In genomic region chr2:25195211-25196156, GRCm38 (mm10) we compare ENCODE assay signal across 8 mouse cellular contexts. TPM values are rescaled to one million over a fixed set of nuclear protein-coding genes. Genes with fewer than 3 reads are reported as not detected.
DNase-seq lines count a peak whose midpoint lies in the region; ATAC-seq lines count a peak whose summit lies in the region.

No protein-coding gene starts in this region.

- H3K4me1 ChIP-seq in embryonic facial prominence, embryonic 15.5 days: peaks cover 32% of the 10 kb centered on the region
- H3K4me1 ChIP-seq in hindbrain, embryonic 15.5 days (replicated peaks): peaks cover 8% of the 10 kb centered on the region
- peaks cover 40% of the 10 kb centered on the region for H3K4me1 ChIP-seq in liver, embryonic 11.5 days (replicated peaks; ENCODE audit: control insufficient read depth, insufficient read depth, low read length)
- H3K4me1 ChIP-seq in neural tube, embryonic 12.5 days: peaks cover 3% of the 10 kb centered on the region; the same call in 1 of the 2 replicates

- 21% methylated on average over 55 of the region's 55 CpGs for WGBS in embryonic facial prominence, embryonic 15.5 days
- 23% methylated on average over 55 of the region's 55 CpGs for WGBS in hindbrain, embryonic 15.5 days
- 10% methylated on average over 55 of the region's 55 CpGs for WGBS in liver, embryonic 11.5 days
- 21% methylated on average over 55 of the region's 55 CpGs for WGBS in neural tube, embryonic 12.5 days

- H3K9ac ChIP-seq in embryonic facial prominence, embryonic 15.5 days: peak overlapping the region; percentile 4; the same call in 1 of the 2 replicates
- no peak overlapping the region for H3K9ac ChIP-seq in hindbrain, embryonic 15.5 days
- peak overlapping the region; percentile 75 for H3K9ac ChIP-seq in liver, embryonic 11.5 days (ENCODE audit: low read depth, low read length)
- H3K9ac ChIP-seq in neural tube, embryonic 12.5 days: peak overlapping the region; percentile 21; the same call in 1 of the 2 replicates

- ATAC-seq in embryonic facial prominence, embryonic 15.5 days (ENCODE audit: insufficient number of reproducible peaks, low FRiP score, low TSS enrichment, low read depth): no peak
- ATAC-seq in hindbrain, embryonic 15.5 days (ENCODE audit: low FRiP score, low read depth): no peak
- ATAC-seq in liver, embryonic 11.5 days (replicated peaks; ENCODE audit: low FRiP score): peak; percentile 60
- no peak for ATAC-seq in neural tube, embryonic 12.5 days (ENCODE audit: low FRiP score, low read depth)

- peak overlapping the region; percentile 69 for H3K27ac ChIP-seq in embryonic facial prominence, embryonic 15.5 days (replicated peaks)
- no peak overlapping the region for H3K27ac ChIP-seq in hindbrain, embryonic 15.5 days (replicated peaks)
- H3K27ac ChIP-seq in liver, embryonic 11.5 days (ENCODE audit: low read depth, low read length): peak overlapping the region; percentile 92
- no peak overlapping the region for H3K27ac ChIP-seq in neural tube, embryonic 12.5 days

- intact Hi-C loops in gastrocnemius, postnatal 14 days (cut with DNase I; ENCODE audit: low total_unique reads): loop anchor here (10.0 kb wide), 1 partner anchor 49 kb away; the partner anchor contains the start of genes AL732309.1, Cysrt1 and Rnf208

- DNase-seq in ovary, postnatal 36 days (ENCODE audit: low spot score): peak; percentile 48
- no peak for DNase-seq in ovary, postnatal 10 days (ENCODE audit: low spot score)
- DNase-seq in liver, embryonic 11.5 days (ENCODE audit: low spot score): peak; percentile 73
- DNase-seq in cerebellum, postnatal 25 days: no peak
- no peak for DNase-seq in gastrocnemius, postnatal 14 days

- H3K4me2 ChIP-seq in embryonic facial prominence, embryonic 15.5 days (replicated peaks): peak overlapping the region; percentile 45
- H3K4me2 ChIP-seq in hindbrain, embryonic 15.5 days: peak overlapping the region; percentile 22; the same call in 1 of the 2 replicates
- H3K4me2 ChIP-seq in liver, embryonic 11.5 days: peak overlapping the region; percentile 84
- H3K4me2 ChIP-seq in neural tube, embryonic 12.5 days (replicated peaks): peak overlapping the region; percentile 40

- H3K36me3 ChIP-seq in embryonic facial prominence, embryonic 15.5 days: peaks cover 23% of the 10 kb centered on the region
- peaks cover 10% of the 10 kb centered on the region for H3K36me3 ChIP-seq in hindbrain, embryonic 15.5 days
- peaks cover 15% of the 10 kb centered on the region for H3K36me3 ChIP-seq in liver, embryonic 11.5 days (ENCODE audit: control insufficient read depth, insufficient read depth, low read length)
- peaks cover 28% of the 10 kb centered on the region for H3K36me3 ChIP-seq in neural tube, embryonic 12.5 days

- H3K4me3 ChIP-seq in embryonic facial prominence, embryonic 15.5 days (replicated peaks): peak overlapping the region; percentile 33
- H3K4me3 ChIP-seq in hindbrain, embryonic 15.5 days: no peak overlapping the region
- H3K4me3 ChIP-seq in liver, embryonic 11.5 days (ENCODE audit: low read depth, low read length): peak overlapping the region; percentile 62
- no peak overlapping the region for H3K4me3 ChIP-seq in neural tube, embryonic 12.5 days

- H3K27me3 ChIP-seq in embryonic facial prominence, embryonic 15.5 days: peaks cover 26% of the 10 kb centered on the region
- peaks cover 37% of the 10 kb centered on the region for H3K27me3 ChIP-seq in hindbrain, embryonic 15.5 days
- H3K27me3 ChIP-seq in liver, embryonic 11.5 days (replicated peaks; ENCODE audit: control insufficient read depth, insufficient read depth, low read length): no peaks in the 10 kb centered on the region; the same call in 1 of the 2 replicates
- peaks cover 32% of the 10 kb centered on the region for H3K27me3 ChIP-seq in neural tube, embryonic 12.5 days (replicated peaks)

- H3K9me3 ChIP-seq in embryonic facial prominence, embryonic 15.5 days (replicated peaks): no peaks in the 10 kb centered on the region
- no peaks in the 10 kb centered on the region for H3K9me3 ChIP-seq in hindbrain, embryonic 15.5 days
- H3K9me3 ChIP-seq in liver, embryonic 11.5 days (ENCODE audit: control insufficient read depth, low read length): no peaks in the 10 kb centered on the region
- no peaks in the 10 kb centered on the region for H3K9me3 ChIP-seq in neural tube, embryonic 12.5 days

RNA-seq across cellular contexts. Expression of gene Tor4a, which starts 1.2 kb away (rescaled TPM):
- 9.3 and 10.5 TPM in 2 replicates for polyA plus RNA-seq in embryonic facial prominence, embryonic 15.5 days (2015; fragmentation: Nextera tagmentation; extraction: Ambion mirVana)
- polyA plus RNA-seq in hindbrain, embryonic 15.5 days (2015; fragmentation: Nextera tagmentation; extraction: Ambion mirVana): 1.9 and 2.3 TPM in 2 replicates
- polyA plus RNA-seq in liver, embryonic 11.5 days (2014; fragmentation: Nextera tagmentation; extraction: Ambion mirVana): 12.1 and 13.1 TPM in 2 replicates
- polyA plus RNA-seq in neural tube, embryonic 12.5 days (2016; fragmentation: Nextera tagmentation; extraction: Ambion mirVana): 1.5 and 1.8 TPM in 2 replicates
- 1 to 10 TPM; 1.9 TPM for total RNA-seq in gastrocnemius, postnatal 14 days (2021)

RNA-seq across cellular contexts. Expression of gene Nrarp, which starts 14.9 kb away (rescaled TPM):
- polyA plus RNA-seq in embryonic facial prominence, embryonic 15.5 days (2015; fragmentation: Nextera tagmentation; extraction: Ambion mirVana): 26.8 and 26.9 TPM in 2 replicates
- polyA plus RNA-seq in hindbrain, embryonic 15.5 days (2015; fragmentation: Nextera tagmentation; extraction: Ambion mirVana): 18.9 and 20.2 TPM in 2 replicates
- polyA plus RNA-seq in liver, embryonic 11.5 days (2014; fragmentation: Nextera tagmentation; extraction: Ambion mirVana): 6.5 and 7.6 TPM in 2 replicates
- polyA plus RNA-seq in neural tube, embryonic 12.5 days (2016; fragmentation: Nextera tagmentation; extraction: Ambion mirVana): 96.8 and 97.4 TPM in 2 replicates
- total RNA-seq in gastrocnemius, postnatal 14 days (2021): 10 to 100 TPM; 11.3 to 13.6 TPM

RNA-seq across cellular contexts. Expression of gene Nelfb, which starts 15.8 kb away (rescaled TPM):
- 114 and 115 TPM in 2 replicates for polyA plus RNA-seq in embryonic facial prominence, embryonic 15.5 days (2015; fragmentation: Nextera tagmentation; extraction: Ambion mirVana)
- 108 and 112 TPM in 2 replicates for polyA plus RNA-seq in hindbrain, embryonic 15.5 days (2015; fragmentation: Nextera tagmentation; extraction: Ambion mirVana)
- polyA plus RNA-seq in liver, embryonic 11.5 days (2014; fragmentation: Nextera tagmentation; extraction: Ambion mirVana): 85.3 and 86.3 TPM in 2 replicates
- polyA plus RNA-seq in neural tube, embryonic 12.5 days (2016; fragmentation: Nextera tagmentation; extraction: Ambion mirVana): 104 and 106 TPM in 2 replicates
- 10 to 100 TPM; 24.1 to 26.1 TPM for total RNA-seq in gastrocnemius, postnatal 14 days (2021)

RNA-seq across cellular contexts. Expression of gene Stpg3, which starts 19.0 kb away (rescaled TPM):
- not detected in 2 replicates for polyA plus RNA-seq in embryonic facial prominence, embryonic 15.5 days (2015; fragmentation: Nextera tagmentation; extraction: Ambion mirVana)
- not detected in 2 replicates for polyA plus RNA-seq in hindbrain, embryonic 15.5 days (2015; fragmentation: Nextera tagmentation; extraction: Ambion mirVana)
- polyA plus RNA-seq in liver, embryonic 11.5 days (2014; fragmentation: Nextera tagmentation; extraction: Ambion mirVana): 0.29 TPM in 1 of 2 replicates, not detected in the other
- polyA plus RNA-seq in neural tube, embryonic 12.5 days (2016; fragmentation: Nextera tagmentation; extraction: Ambion mirVana): not detected in 2 replicates
- total RNA-seq in gastrocnemius, postnatal 14 days (2021): not detected

RNA-seq across cellular contexts. Expression of gene Fam166a, which starts 23.1 kb away (rescaled TPM):
- polyA plus RNA-seq in embryonic facial prominence, embryonic 15.5 days (2015; fragmentation: Nextera tagmentation; extraction: Ambion mirVana): 0.77 TPM in 1 of 2 replicates, not detected in the other
- 0.70 and 0.72 TPM in 2 replicates for polyA plus RNA-seq in hindbrain, embryonic 15.5 days (2015; fragmentation: Nextera tagmentation; extraction: Ambion mirVana)
- polyA plus RNA-seq in liver, embryonic 11.5 days (2014; fragmentation: Nextera tagmentation; extraction: Ambion mirVana): 0.45 TPM in 2 replicates
- not detected in 2 replicates for polyA plus RNA-seq in neural tube, embryonic 12.5 days (2016; fragmentation: Nextera tagmentation; extraction: Ambion mirVana)
- not detected for total RNA-seq in gastrocnemius, postnatal 14 days (2021)

Comparison
In these comparisons a context has a peak if more than half of its experiments do, and no peak if none do; other contexts are left out.
1. DNase-seq: peak in ovary, postnatal 36 days (single experiment) and liver, embryonic 11.5 days (single experiment); none in ovary, postnatal 10 days (single experiment), cerebellum, postnatal 25 days (0 of 2) and gastrocnemius, postnatal 14 days (single experiment).
2. H3K27ac ChIP-seq: peak in embryonic facial prominence, embryonic 15.5 days (single experiment) and liver, embryonic 11.5 days (single experiment); none in hindbrain, embryonic 15.5 days (single experiment) and neural tube, embryonic 12.5 days (single experiment).
3. H3K4me2 ChIP-seq: peak in every context shown above with its lines; median percentile 84 in liver, embryonic 11.5 days; 45 in embryonic facial prominence, embryonic 15.5 days; 40 in neural tube, embryonic 12.5 days; 22 in hindbrain, embryonic 15.5 days.
4. H3K4me3 ChIP-seq: peak in embryonic facial prominence, embryonic 15.5 days (single experiment) and liver, embryonic 11.5 days (single experiment); none in hindbrain, embryonic 15.5 days (single experiment) and neural tube, embryonic 12.5 days (single experiment).